Mouse (Mus musculus): ENCODE data around the gene Lsm10.

- TF ChIP-seq CTCF (IDR thresholded peaks at IDR 0.05; ENCODE audit: extremely low read depth, insufficient read depth, insufficient read length, insufficient replicate concordance) (no peak), POLR2A (IDR thresholded peaks at IDR 0.05; ENCODE audit: low read depth, low read length) (no peak)
These were observed 4.3 kb downstream of the Lsm10 start for GRCm38 (mm10) chr4:126100764-126101163.

Measured in spleen, adult 2 months (tissue).